8 mouse cellular contexts compared by ENCODE assay signal in the genomic region with DNA sequence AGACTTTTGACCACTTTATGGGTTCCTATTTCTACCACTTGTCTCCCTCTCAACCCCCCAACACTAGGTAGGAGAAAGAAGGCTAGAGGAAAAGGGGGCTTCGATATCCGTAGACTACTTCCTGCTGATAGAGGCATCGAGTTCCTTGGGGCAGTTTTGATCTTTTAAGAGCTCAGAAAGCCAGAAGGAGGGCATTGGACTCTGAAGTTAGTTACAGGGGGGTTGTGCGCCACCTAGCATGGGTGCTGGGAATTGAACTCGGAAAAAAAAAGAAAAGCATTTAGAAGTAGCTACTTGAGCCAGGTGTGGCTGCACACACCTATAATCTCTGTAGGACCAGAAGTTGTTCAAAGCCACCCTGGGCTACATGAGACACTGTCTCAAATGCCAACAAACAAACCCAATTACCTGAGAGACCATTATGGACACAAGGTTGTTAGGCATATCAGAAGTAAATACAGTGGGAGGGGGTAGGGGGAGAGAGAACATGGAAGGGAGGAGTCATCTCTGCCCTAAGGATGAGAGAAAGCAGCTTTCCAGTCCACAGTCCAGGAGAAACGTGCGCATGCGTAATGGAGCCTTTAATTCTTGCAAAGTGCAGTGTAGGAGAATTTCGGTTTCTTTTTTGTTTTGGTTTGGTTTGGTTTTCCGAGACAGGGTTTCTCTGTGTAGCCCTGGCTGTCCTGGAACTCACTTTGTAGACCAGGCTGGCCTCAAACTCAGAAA. TPM values are rescaled to one million over a fixed set of nuclear protein-coding genes. Genes with fewer than 3 reads are reported as not detected.
DNase-seq lines count a peak whose midpoint lies in the region; ATAC-seq and TF ChIP-seq lines count a peak whose summit lies in the region.

No protein-coding gene starts in this region.

- H3K4me2 ChIP-seq in kidney, embryonic 15.5 days: peak overlapping the region; percentile 93
- H3K4me2 ChIP-seq in liver, embryonic 15.5 days: peak overlapping the region; percentile 78
- peak overlapping the region; percentile 88 for H3K4me2 ChIP-seq in neural tube, embryonic 11.5 days (ENCODE audit: low read depth)

- H3ac ChIP-seq in C2C12 (ENCODE audit: control insufficient read depth, insufficient read length, low read depth): peak overlapping the region; percentile 92

- no peaks in the 10 kb centered on the region for H3K27me3 ChIP-seq in C2C12 (ENCODE audit: control insufficient read depth, insufficient read depth, insufficient read length)
- no peaks in the 10 kb centered on the region for H3K27me3 ChIP-seq in embryonic facial prominence, embryonic 10.5 days (replicated peaks; ENCODE audit: low read depth, poor library complexity, severe bottlenecking)
- no peaks in the 10 kb centered on the region for H3K27me3 ChIP-seq in heart, embryonic 10.5 days (ENCODE audit: insufficient read depth, poor library complexity, severe bottlenecking)
- H3K27me3 ChIP-seq in kidney, embryonic 15.5 days: no peaks in the 10 kb centered on the region
- no peaks in the 10 kb centered on the region for H3K27me3 ChIP-seq in liver, embryonic 15.5 days
- H3K27me3 ChIP-seq in neural tube, embryonic 11.5 days (ENCODE audit: control insufficient read depth, insufficient read depth, low read length): no peaks in the 10 kb centered on the region

- peaks cover 21% of the 10 kb centered on the region for H3K79me3 ChIP-seq in C2C12 (ENCODE audit: low read depth)

- ATAC-seq in kidney, embryonic 15.5 days (replicated peaks; ENCODE audit: low FRiP score): peak; percentile 35; the same call in 1 of the 2 replicates
- ATAC-seq in liver, embryonic 15.5 days (ENCODE audit: insufficient read depth): peak; percentile 13; the same call in 1 of the 2 replicates
- no peak for ATAC-seq in neural tube, embryonic 11.5 days (ENCODE audit: insufficient read depth, low FRiP score, low TSS enrichment)

- H3K9ac ChIP-seq in kidney, embryonic 15.5 days: peak overlapping the region; percentile 80
- H3K9ac ChIP-seq in liver, embryonic 15.5 days: peak overlapping the region; percentile 75
- H3K9ac ChIP-seq in neural tube, embryonic 11.5 days (ENCODE audit: low read length): peak overlapping the region; percentile 77

- DNase-seq in adrenal gland, adult 18-20 months (ENCODE audit: low spot score in 2 of 2): peak; percentile 38 to 51
- DNase-seq in embryonic facial prominence, embryonic 10.5 days (ENCODE audit: low spot score): peak; percentile 65
- DNase-seq in heart, embryonic 10.5 days (ENCODE audit: low spot score): peak; percentile 80
- peak; percentile 65 for DNase-seq in neural tube, embryonic 11.5 days (ENCODE audit: low spot score)
- peak; percentile 64 for DNase-seq in testis, postnatal 10 days (ENCODE audit: low spot score)

- H3K27ac ChIP-seq in embryonic facial prominence, embryonic 10.5 days (replicated peaks): peak overlapping the region; percentile 89
- H3K27ac ChIP-seq in heart, embryonic 10.5 days: peak overlapping the region; percentile 90; the same call in 1 of the 2 replicates
- peak overlapping the region; percentile 89 for H3K27ac ChIP-seq in kidney, embryonic 15.5 days
- H3K27ac ChIP-seq in liver, embryonic 15.5 days (replicated peaks): peak overlapping the region; percentile 87
- no peak overlapping the region for H3K27ac ChIP-seq in neural tube, embryonic 11.5 days (ENCODE audit: low read depth, low read length)

- peaks cover 18% of the 10 kb centered on the region for H3K4me1 ChIP-seq in embryonic facial prominence, embryonic 10.5 days
- peaks cover 16% of the 10 kb centered on the region for H3K4me1 ChIP-seq in heart, embryonic 10.5 days
- peaks cover 16% of the 10 kb centered on the region for H3K4me1 ChIP-seq in kidney, embryonic 15.5 days
- peaks cover 34% of the 10 kb centered on the region for H3K4me1 ChIP-seq in liver, embryonic 15.5 days (replicated peaks)
- peaks cover 8% of the 10 kb centered on the region for H3K4me1 ChIP-seq in neural tube, embryonic 11.5 days (ENCODE audit: control insufficient read depth, insufficient read depth, low read length)

- WGBS in embryonic facial prominence, embryonic 10.5 days: 32% methylated on average over 10 of the region's 10 CpGs
- 29% methylated on average over 10 of the region's 10 CpGs for WGBS in heart, embryonic 10.5 days
- WGBS in kidney, embryonic 15.5 days: 33% methylated on average over 10 of the region's 10 CpGs
- 31% methylated on average over 10 of the region's 10 CpGs for WGBS in liver, embryonic 15.5 days (ENCODE audit: insufficient replicate concordance)
- 31% methylated on average over 10 of the region's 10 CpGs for WGBS in neural tube, embryonic 11.5 days

- no peak for TF ChIP-seq CTCF in C2C12 (IDR thresholded peaks at IDR 0.05; ENCODE audit: control insufficient read depth, insufficient read depth, insufficient read length)

- peak overlapping the region; percentile 98 for H3K4me3 ChIP-seq in C2C12 (ENCODE audit: insufficient read depth, poor library complexity, severe bottlenecking)
- H3K4me3 ChIP-seq in embryonic facial prominence, embryonic 10.5 days: peak overlapping the region; percentile 75
- peak overlapping the region; percentile 99 for H3K4me3 ChIP-seq in heart, embryonic 10.5 days
- H3K4me3 ChIP-seq in kidney, embryonic 15.5 days (replicated peaks): peak overlapping the region; percentile 100
- H3K4me3 ChIP-seq in liver, embryonic 15.5 days (replicated peaks): peak overlapping the region; percentile 81
- peak overlapping the region; percentile 99 for H3K4me3 ChIP-seq in neural tube, embryonic 11.5 days (ENCODE audit: low read depth, low read length)

- H3K36me3 ChIP-seq in C2C12 (ENCODE audit: control insufficient read depth, insufficient read depth): peaks cover 11% of the 10 kb centered on the region
- H3K36me3 ChIP-seq in embryonic facial prominence, embryonic 10.5 days (replicated peaks): peaks cover 41% of the 10 kb centered on the region
- H3K36me3 ChIP-seq in heart, embryonic 10.5 days: peaks cover 39% of the 10 kb centered on the region
- peaks cover 37% of the 10 kb centered on the region for H3K36me3 ChIP-seq in kidney, embryonic 15.5 days
- peaks cover 80% of the 10 kb centered on the region for H3K36me3 ChIP-seq in liver, embryonic 15.5 days (replicated peaks)
- H3K36me3 ChIP-seq in neural tube, embryonic 11.5 days (ENCODE audit: control insufficient read depth, insufficient read depth, low read length): peaks cover 3% of the 10 kb centered on the region; the same call in 1 of the 2 replicates

- peaks cover 25% of the 10 kb centered on the region for H3K79me2 ChIP-seq in C2C12 (ENCODE audit: control insufficient read depth, insufficient read depth)

- no peaks in the 10 kb centered on the region for H3K9me3 ChIP-seq in embryonic facial prominence, embryonic 10.5 days
- H3K9me3 ChIP-seq in heart, embryonic 10.5 days: no peaks in the 10 kb centered on the region
- H3K9me3 ChIP-seq in kidney, embryonic 15.5 days (replicated peaks): no peaks in the 10 kb centered on the region
- H3K9me3 ChIP-seq in liver, embryonic 15.5 days (replicated peaks): no peaks in the 10 kb centered on the region
- no peaks in the 10 kb centered on the region for H3K9me3 ChIP-seq in neural tube, embryonic 11.5 days (ENCODE audit: control insufficient read depth, low read length)

TF ChIP-seq in C2C12, 6 proteins besides CTCF, POLR2A, EP300 and RAD21:
- no peak for TF ChIP-seq FOSL1 (IDR thresholded peaks at IDR 0.05; ENCODE audit: insufficient read depth, low read length, poor library complexity, severe bottlenecking)
- no peak for TF ChIP-seq CEBPB (IDR thresholded peaks at IDR 0.05; ENCODE audit: low read depth)

RNA-seq across cellular contexts. Expression of a gene that starts 1.2 kb away (rescaled TPM):
- polyA plus RNA-seq in C2C12 (2012; fragmentation: generic; extraction: Trizol): 19.7 TPM
- total RNA-seq in adrenal gland, adult 18-20 months (2021): 10 to 100 TPM; 13.9 to 17.1 TPM
- 54.2 and 60.6 TPM in 2 replicates for polyA plus RNA-seq in embryonic facial prominence, embryonic 10.5 days (2016; fragmentation: Nextera tagmentation; extraction: Ambion mirVana)
- 34.1 and 37.8 TPM in 2 replicates for polyA plus RNA-seq in heart, embryonic 10.5 days (2016; fragmentation: Nextera tagmentation; extraction: Ambion mirVana)
- 43.1 and 45.3 TPM in 2 replicates for polyA plus RNA-seq in kidney, embryonic 15.5 days (2015; fragmentation: Nextera tagmentation; extraction: Ambion mirVana)
- 19.2 and 19.4 TPM in 2 replicates for polyA plus RNA-seq in liver, embryonic 15.5 days (2015; fragmentation: Nextera tagmentation; extraction: Ambion mirVana)
- 49.8 and 52.3 TPM in 2 replicates for polyA plus RNA-seq in neural tube, embryonic 11.5 days (2014; fragmentation: Nextera tagmentation; extraction: Ambion mirVana)

RNA-seq across cellular contexts. Expression of a gene that starts 32.7 kb away (rescaled TPM):
- 8.9 TPM for polyA plus RNA-seq in C2C12 (2012; fragmentation: generic; extraction: Trizol)
- 10 to 100 TPM; 12.8 to 16.8 TPM for total RNA-seq in adrenal gland, adult 18-20 months (2021)
- polyA plus RNA-seq in embryonic facial prominence, embryonic 10.5 days (2016; fragmentation: Nextera tagmentation; extraction: Ambion mirVana): 17.3 and 19.2 TPM in 2 replicates
- polyA plus RNA-seq in heart, embryonic 10.5 days (2016; fragmentation: Nextera tagmentation; extraction: Ambion mirVana): 41.6 and 47.7 TPM in 2 replicates
- polyA plus RNA-seq in kidney, embryonic 15.5 days (2015; fragmentation: Nextera tagmentation; extraction: Ambion mirVana): 15.5 and 17.1 TPM in 2 replicates
- 148 and 165 TPM in 2 replicates for polyA plus RNA-seq in liver, embryonic 15.5 days (2015; fragmentation: Nextera tagmentation; extraction: Ambion mirVana)
- polyA plus RNA-seq in neural tube, embryonic 11.5 days (2014; fragmentation: Nextera tagmentation; extraction: Ambion mirVana): 20.1 and 21.7 TPM in 2 replicates

RNA-seq across cellular contexts. Expression of a gene that starts 55.7 kb away (rescaled TPM):
- 23.4 TPM for polyA plus RNA-seq in C2C12 (2012; fragmentation: generic; extraction: Trizol)
- 10 to 100 TPM in 1 of 2 experiments, under 1 TPM in 1; 0.27 to 30.4 TPM for total RNA-seq in adrenal gland, adult 18-20 months (2021)
- 0.80 and 1.3 TPM in 2 replicates for polyA plus RNA-seq in embryonic facial prominence, embryonic 10.5 days (2016; fragmentation: Nextera tagmentation; extraction: Ambion mirVana)
- 630 and 944 TPM in 2 replicates for polyA plus RNA-seq in heart, embryonic 10.5 days (2016; fragmentation: Nextera tagmentation; extraction: Ambion mirVana)
- polyA plus RNA-seq in kidney, embryonic 15.5 days (2015; fragmentation: Nextera tagmentation; extraction: Ambion mirVana): 132 and 232 TPM in 2 replicates
- polyA plus RNA-seq in liver, embryonic 15.5 days (2015; fragmentation: Nextera tagmentation; extraction: Ambion mirVana): 104 and 159 TPM in 2 replicates
- 90.2 and 95.2 TPM in 2 replicates for polyA plus RNA-seq in neural tube, embryonic 11.5 days (2014; fragmentation: Nextera tagmentation; extraction: Ambion mirVana)

Comparison
In these comparisons a context has a peak if more than half of its experiments do, and no peak if none do; other contexts are left out.
1. RNA of a gene that starts 55.7 kb away (polyA plus RNA-seq): 630 to 944 TPM in heart, embryonic 10.5 days, 104 to 159 TPM in liver, embryonic 15.5 days, 132 to 232 TPM in kidney, embryonic 15.5 days, 90.2 to 95.2 TPM in neural tube, embryonic 11.5 days and 23.4 TPM in C2C12 (single experiment); 0.80 to 1.3 TPM in embryonic facial prominence, embryonic 10.5 days; every median in the first group is over 10 times any median in the second.
2. Peak in every context shown above with its lines, with median percentiles within 50 percentile points of each other: H3K4me3 ChIP-seq, DNase-seq, H3K4me2 ChIP-seq and H3K9ac ChIP-seq.